Mouse (Mus musculus): Measurements from ENCODE around the gene Mlxip. TPM values are rescaled to one million over a fixed set of nuclear protein-coding genes. Genes with fewer than 3 reads are reported as not detected.
A peak's percentile ranks its signal among the peaks of the same experiment; 100 is the strongest.

Mlxip gene
- polyA plus RNA-seq, 1 experiment from 2014 or later = 11.5 TPM

DNA sequence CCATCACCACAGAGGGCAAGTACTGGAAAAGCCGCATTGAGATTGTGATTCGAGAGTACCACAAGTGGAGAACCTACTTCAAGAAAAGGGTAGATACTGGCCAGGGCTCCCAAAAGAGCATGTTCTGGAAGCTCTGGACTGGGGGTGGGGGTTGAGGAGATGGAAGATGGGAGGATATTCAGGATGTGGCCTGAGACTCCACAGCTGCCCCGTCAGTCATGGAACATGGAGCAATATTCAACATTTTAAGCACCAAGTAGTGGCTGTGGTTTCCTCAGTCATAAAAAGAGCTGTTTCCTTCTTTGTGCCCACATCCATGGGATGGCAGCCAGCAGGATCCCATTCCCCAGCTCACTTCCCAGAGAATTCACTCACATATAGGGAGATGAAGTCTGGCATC is 47.7 kb downstream of the Mlxip start:
- WGBS = 88% methylated on average over 3 of the region's 3 CpGs
- Histone ChIP-seq H3K9ac (replicated peaks; ENCODE audit: low read depth) (no peak overlapping the region), H3K27me3 (replicated peaks; ENCODE audit: insufficient read depth, low read length) (no peaks in the 10 kb centered on the region), H3K9me3 (ENCODE audit: low read length) (no peaks in the 10 kb centered on the region), H3K27ac (ENCODE audit: low read length) (no peak overlapping the region), H3K4me2 (replicated peaks; ENCODE audit: low read depth, low read length) (no peak overlapping the region), H3K36me3 (ENCODE audit: insufficient read depth, low read length) (peaks cover 39% of the 10 kb centered on the region), H3K4me1 (ENCODE audit: insufficient read depth, low read depth, low read length) (no peaks in the 10 kb centered on the region), H3K4me3 (ENCODE audit: low read depth, low read length) (no peak overlapping the region)
- TF ChIP-seq CTCF (IDR thresholded peaks at IDR 0.05) (no peak), EP300 (IDR thresholded peaks at IDR 0.05) (no peak)
- ATAC-seq (no peak), DNase-seq (ENCODE audit: low spot score) (no peak)

DNA sequence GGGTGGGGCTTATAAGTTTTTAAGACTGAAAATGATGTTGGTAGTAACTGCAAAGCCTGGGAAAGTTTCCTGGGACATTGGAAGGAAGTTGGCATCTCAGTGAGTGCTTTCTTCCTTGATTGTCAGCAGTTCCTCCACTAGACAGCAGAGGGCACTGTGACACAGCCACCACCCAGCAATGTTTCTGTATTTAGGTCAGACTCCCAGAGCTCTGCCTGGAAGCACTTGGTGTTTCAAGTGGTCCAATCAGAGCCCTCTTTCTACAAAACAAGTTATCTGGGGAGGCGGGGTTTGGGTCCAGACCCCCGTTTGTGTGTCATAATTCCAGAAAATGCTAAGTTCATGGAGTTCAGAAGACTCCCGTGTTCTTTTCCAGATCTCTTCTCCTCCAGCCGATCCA is 49.5 kb downstream of the Mlxip start:
- peak; percentile 56; the same call in 1 of the 2 replicates for ATAC-seq
- DNase-seq (ENCODE audit: low spot score) = peak; percentile 78
- no peaks in the 10 kb centered on the region for H3K9me3 ChIP-seq (ENCODE audit: low read length)
- no peak for TF ChIP-seq EP300 (IDR thresholded peaks at IDR 0.05)
- TF ChIP-seq CTCF (IDR thresholded peaks at IDR 0.05) = peak; percentile 91
- H3K27me3 ChIP-seq (replicated peaks; ENCODE audit: insufficient read depth, low read length) = no peaks in the 10 kb centered on the region
- no peak overlapping the region for H3K27ac ChIP-seq (ENCODE audit: low read length)
- H3K4me2 ChIP-seq (replicated peaks; ENCODE audit: low read depth, low read length) = no peak overlapping the region
- 47% methylated on average over 4 of the region's 4 CpGs for WGBS
- peaks cover 39% of the 10 kb centered on the region for H3K36me3 ChIP-seq (ENCODE audit: insufficient read depth, low read length)
- H3K4me1 ChIP-seq (ENCODE audit: insufficient read depth, low read depth, low read length) = no peaks in the 10 kb centered on the region
- H3K9ac ChIP-seq (replicated peaks; ENCODE audit: low read depth) = no peak overlapping the region
- H3K4me3 ChIP-seq (ENCODE audit: low read depth, low read length) = no peak overlapping the region

DNA sequence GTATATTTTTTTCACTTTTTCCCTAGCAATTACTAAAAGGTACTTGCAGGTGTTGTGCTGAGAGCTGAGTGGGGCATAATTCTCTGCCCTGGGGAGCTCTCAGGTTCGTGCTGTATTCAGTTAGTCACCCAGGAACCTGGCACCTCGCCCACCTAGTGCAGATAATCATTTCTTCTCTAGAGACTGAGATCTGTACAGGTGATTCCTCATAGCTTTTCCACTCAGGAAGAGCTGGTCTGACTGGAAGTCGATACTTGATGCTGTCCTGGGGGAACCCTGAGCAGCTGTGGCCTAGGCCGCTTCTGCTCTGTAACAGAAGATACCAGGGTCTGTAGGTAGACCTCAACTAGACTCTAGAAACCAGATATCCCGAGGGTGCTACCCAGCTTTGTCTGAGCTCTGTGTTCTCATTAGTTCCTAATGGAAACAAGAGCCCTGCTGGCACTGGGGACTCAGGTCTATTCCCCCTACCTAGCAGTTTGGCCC is 50.3 kb downstream of the Mlxip start:
- Histone ChIP-seq H3K36me3 (ENCODE audit: insufficient read depth, low read length) (peaks cover 45% of the 10 kb centered on the region), H3K4me1 (ENCODE audit: insufficient read depth, low read depth, low read length) (no peaks in the 10 kb centered on the region), H3K27ac (ENCODE audit: low read length) (no peak overlapping the region), H3K9me3 (ENCODE audit: low read length) (no peaks in the 10 kb centered on the region), H3K4me3 (ENCODE audit: low read depth, low read length) (no peak overlapping the region), H3K4me2 (replicated peaks; ENCODE audit: low read depth, low read length) (no peak overlapping the region), H3K9ac (replicated peaks; ENCODE audit: low read depth) (no peak overlapping the region), H3K27me3 (replicated peaks; ENCODE audit: insufficient read depth, low read length) (no peaks in the 10 kb centered on the region)
- TF ChIP-seq CTCF (IDR thresholded peaks at IDR 0.05) (no peak), EP300 (IDR thresholded peaks at IDR 0.05) (no peak)
- WGBS = 90% methylated on average over 5 of the region's 5 CpGs
- ATAC-seq = no peak
- no peak for DNase-seq (ENCODE audit: low spot score)

DNA sequence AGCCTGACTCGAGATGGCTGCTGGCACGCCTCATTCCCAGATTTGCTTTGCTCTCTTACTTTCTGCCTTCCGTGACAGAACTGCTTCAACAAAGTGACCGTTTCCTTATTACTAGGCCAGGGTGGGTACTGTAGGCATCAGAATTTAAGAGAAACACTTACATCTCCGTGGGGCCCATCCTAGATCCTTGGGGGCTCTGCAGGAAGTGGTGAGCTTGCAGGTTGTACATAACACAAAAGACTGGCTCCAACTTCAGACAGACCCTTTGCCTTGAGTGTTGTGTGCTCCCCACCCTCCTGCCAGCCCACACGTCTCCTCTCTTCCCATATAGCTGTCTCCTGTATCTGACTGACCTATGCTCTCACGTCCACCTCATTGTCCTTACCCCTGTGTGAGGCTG is 57.3 kb downstream of the Mlxip start:
- no peaks in the 10 kb centered on the region for H3K9me3 ChIP-seq (ENCODE audit: low read length)

DNA sequence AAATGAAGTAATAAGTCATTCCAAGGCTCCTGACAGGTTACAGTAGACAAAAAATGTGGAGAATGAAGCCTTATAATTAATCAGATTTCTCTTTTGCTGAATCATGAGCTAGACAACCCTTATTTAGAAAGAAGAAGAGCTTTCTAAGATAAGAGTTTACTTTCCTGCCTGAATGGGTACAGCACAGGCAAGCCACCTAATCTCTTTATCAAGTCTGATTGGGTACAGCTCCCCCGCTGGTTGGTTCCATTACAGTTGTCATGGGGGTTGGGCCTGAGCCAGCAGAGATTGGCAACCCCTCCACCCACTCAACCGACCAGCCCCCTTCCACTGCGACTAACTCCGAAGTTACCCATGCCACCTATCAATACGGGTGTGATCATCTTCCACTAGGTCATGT is 66.8 kb downstream of the Mlxip start:
- TF ChIP-seq CTCF (IDR thresholded peaks at IDR 0.05) = no peak
- TF ChIP-seq EP300 (IDR thresholded peaks at IDR 0.05) = no peak
- 43% methylated on average over 5 of the region's 5 CpGs for WGBS

More for the DNA sequence above, 57.3 kb downstream of the Mlxip start:
- DNase-seq (ENCODE audit: low spot score) (no peak), ATAC-seq (no peak)
- H3K27ac ChIP-seq (ENCODE audit: low read length) = no peak overlapping the region
- H3K4me1 ChIP-seq (ENCODE audit: insufficient read depth, low read depth, low read length) = no peaks in the 10 kb centered on the region
- H3K4me2 ChIP-seq (replicated peaks; ENCODE audit: low read depth, low read length) = no peak overlapping the region
- H3K9ac ChIP-seq (replicated peaks; ENCODE audit: low read depth) = no peak overlapping the region
- H3K27me3 ChIP-seq (replicated peaks; ENCODE audit: insufficient read depth, low read length) = no peaks in the 10 kb centered on the region
- peaks cover 48% of the 10 kb centered on the region for H3K36me3 ChIP-seq (ENCODE audit: insufficient read depth, low read length)
- 94% methylated on average over 7 of the region's 7 CpGs for WGBS
- H3K4me3 ChIP-seq (ENCODE audit: low read depth, low read length) = no peak overlapping the region
- no peak for TF ChIP-seq EP300 (IDR thresholded peaks at IDR 0.05)

DNA sequence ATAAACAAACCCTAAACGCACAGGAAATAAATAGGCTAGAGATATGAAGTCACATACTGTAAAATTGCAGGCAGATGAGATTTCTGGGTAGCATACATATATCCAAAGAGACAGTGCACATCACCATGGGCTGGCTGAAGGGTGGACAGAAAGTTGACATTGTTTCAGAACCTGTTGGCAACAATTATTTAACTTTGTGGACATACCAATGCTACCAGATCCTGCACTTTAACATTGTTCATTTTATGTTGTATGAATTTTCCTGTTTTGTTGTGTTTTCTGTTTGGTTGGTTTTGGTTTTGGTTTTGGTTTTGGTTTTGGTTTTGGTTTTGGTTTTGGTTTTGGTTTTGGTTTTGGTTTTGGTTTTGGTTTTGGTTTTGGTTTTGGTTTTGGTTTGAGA is 70.0 kb downstream of the Mlxip start:
- 78% methylated on average over 1 of the region's 1 CpGs for WGBS
- DNase-seq (ENCODE audit: low spot score) = no peak
- no peaks in the 10 kb centered on the region for H3K27me3 ChIP-seq (replicated peaks; ENCODE audit: insufficient read depth, low read length)

More for the DNA sequence above, 66.8 kb downstream of the Mlxip start:
- Histone ChIP-seq H3K4me2 (replicated peaks; ENCODE audit: low read depth, low read length) (no peak overlapping the region), H3K36me3 (ENCODE audit: insufficient read depth, low read length) (0 out of 2 replicates have a peak, but pooled peaks cover 6% of the 10 kb centered on the region), H3K9ac (replicated peaks; ENCODE audit: low read depth) (no peak overlapping the region), H3K4me1 (ENCODE audit: insufficient read depth, low read depth, low read length) (no peaks in the 10 kb centered on the region), H3K27ac (ENCODE audit: low read length) (no peak overlapping the region), H3K27me3 (replicated peaks; ENCODE audit: insufficient read depth, low read length) (no peaks in the 10 kb centered on the region), H3K4me3 (ENCODE audit: low read depth, low read length) (no peak overlapping the region), H3K9me3 (ENCODE audit: low read length) (no peaks in the 10 kb centered on the region)
- DNase-seq (ENCODE audit: low spot score) = no peak
- ATAC-seq = no peak

More for the DNA sequence above, 70.0 kb downstream of the Mlxip start:
- no peak for TF ChIP-seq EP300 (IDR thresholded peaks at IDR 0.05)
- no peak for TF ChIP-seq CTCF (IDR thresholded peaks at IDR 0.05)
- no peak for ATAC-seq
- Histone ChIP-seq H3K4me2 (replicated peaks; ENCODE audit: low read depth, low read length) (no peak overlapping the region), H3K9me3 (ENCODE audit: low read length) (no peaks in the 10 kb centered on the region), H3K4me1 (ENCODE audit: insufficient read depth, low read depth, low read length) (no peaks in the 10 kb centered on the region), H3K4me3 (ENCODE audit: low read depth, low read length) (no peak overlapping the region), H3K27ac (ENCODE audit: low read length) (no peak overlapping the region), H3K36me3 (ENCODE audit: insufficient read depth, low read length) (no peaks in the 10 kb centered on the region), H3K9ac (replicated peaks; ENCODE audit: low read depth) (no peak overlapping the region)

All from lung, postnatal 0 days (tissue).